Mouse (Mus musculus) Patski (cell line): ENCODE measurements at regions not wholly inside any gene's neighbourhood (a gene's known extent, or its start where the extent isn't known, plus 50 kb on each side); places are given as distances from the start of the nearest gene placed in this dataset.

Source experiments
- ATAC-seq: fragments of 100-300 bp; one replicate; pipeline ENCODE4 v1.8.0; 2021
- CTCF ChIA-PET: fragments of 350-600 bp; sonication (Branson Sonifier 250); formaldehyde crosslinking; loops from one replicate; lab custom pipeline; 2022; ENCODE audit warnings: inconsistent platforms; lab: Charles Lee
- POLR2A ChIA-PET: fragments of 350-600 bp; sonication (Branson Sonifier 250); formaldehyde crosslinking; loops from one replicate; lab custom pipeline; 2022; ENCODE audit warnings: antibody characterized with exemption, inconsistent platforms; lab: Charles Lee
- DNase-seq: peaks from one replicate; pipeline ENCODE4 v3.0.0-alpha.2; 2011; ENCODE audit warnings: low read depth, low spot score
- H3K27me3 ChIP-seq: fragments of 371-371 bp; one replicate; pipeline ENCODE4 v1.5.1; 2021
- CTCF ChIP-seq: fragments of 100-300 bp; IDR thresholded peaks from one replicate; pipeline ENCODE4 v1.5.1; 2021
- in situ Hi-C: fragments of 300-500 bp; cut with MboI; formaldehyde crosslinking; loops from 3 replicates; pipeline ENCODE4 v1.11.1; 2018; ENCODE audit warnings: low pct_unique_long_range_greater_than_20kb, mixed read lengths

- no peak for DNase-seq
- ATAC-seq, result no peak
- ChIA-PET CTCF (no interaction called here), POLR2A (no interaction called here)
- H3K27me3 ChIP-seq, result no peaks in the 10 kb centered on the region
- in situ Hi-C loops, result no loop called here
- no peak for TF ChIP-seq CTCF
Observed at GRCm38 (mm10) chr2:137560366-137560765, 443.9 kb upstream of the Jag1 start.

- ChIA-PET CTCF (no interaction called here), POLR2A (no interaction called here)
- DNase-seq (no peak), ATAC-seq (no peak)
- in situ Hi-C loops, result no loop called here
- H3K27me3 ChIP-seq, result no peaks in the 10 kb centered on the region
- no peak for TF ChIP-seq CTCF
Observed at GRCm38 (mm10) chr2:137553871-137554270, 437.4 kb upstream of the Jag1 start.

GRCm38 (mm10) chr2:137536581-137536980 lies 420.1 kb upstream of the Jag1 start:
- H3K27me3 ChIP-seq, result no peaks in the 10 kb centered on the region
- DNase-seq (no peak), ATAC-seq (no peak)
- CTCF ChIA-PET, result no interaction called here
- in situ Hi-C loops, result no loop called here
- POLR2A ChIA-PET, result no interaction called here
- no peak for TF ChIP-seq CTCF

- CTCF ChIA-PET, result interaction anchor here (1.1 kb wide), 1 partner anchor 22 kb away, joined by 3 read pairs; no protein-coding TSS in a partner anchor
- TF ChIP-seq CTCF, result no peak
- H3K27me3 ChIP-seq, result no peaks in the 10 kb centered on the region
- in situ Hi-C loops, result no loop called here
- POLR2A ChIA-PET, result no interaction called here
- DNase-seq (no peak), ATAC-seq (no peak)
Observed at GRCm38 (mm10) chr2:137516271-137516670, 399.8 kb upstream of the Jag1 start.

- DNase-seq (no peak), ATAC-seq (no peak)
- H3K27me3 ChIP-seq, result no peaks in the 10 kb centered on the region
- POLR2A ChIA-PET, result interaction anchor here (1.7 kb wide), 1 partner anchor 20 kb away, joined by 4 read pairs; no protein-coding TSS in a partner anchor
- CTCF ChIA-PET, result interaction anchor here (1.1 to 1.4 kb wide), 2 partner anchors 11 to 23 kb away, joined by 3 to 4 read pairs; no protein-coding TSS in a partner anchor
- in situ Hi-C loops, result no loop called here
- TF ChIP-seq CTCF, result no peak
Observed at GRCm38 (mm10) chr2:137515043-137515442, 398.6 kb upstream of the Jag1 start.

- DNase-seq, result no peak
- in situ Hi-C loops, result no loop called here
- ATAC-seq, result no peak
- TF ChIP-seq CTCF, result no peak
- CTCF ChIA-PET, result interaction anchor here (0.8 to 1.4 kb wide), 3 partner anchors 10 to 24 kb away, joined by 3 to 4 read pairs (median 3); no protein-coding TSS in a partner anchor
- POLR2A ChIA-PET, result interaction anchor here (1.1 kb wide), 1 partner anchor 17 kb away, joined by 3 read pairs; no protein-coding TSS in a partner anchor
- no peaks in the 10 kb centered on the region for H3K27me3 ChIP-seq
Observed at GRCm38 (mm10) chr2:137513895-137514506, 397.6 kb upstream of the Jag1 start.

- ChIA-PET POLR2A (no interaction called here), CTCF (no interaction called here)
- in situ Hi-C loops, result no loop called here
- no peaks in the 10 kb centered on the region for H3K27me3 ChIP-seq
- ATAC-seq, result peak; percentile 62
- no peak for TF ChIP-seq CTCF
- peak; percentile 59 for DNase-seq
Observed at GRCm38 (mm10) chr2:137510671-137511235, 394.3 kb upstream of the Jag1 start.

- no peak for DNase-seq
- no peaks in the 10 kb centered on the region for H3K27me3 ChIP-seq
- CTCF ChIA-PET, result interaction anchor here (1.2 kb wide), 1 partner anchor 64 kb away, joined by 3 read pairs; no protein-coding TSS in a partner anchor
- ATAC-seq, result no peak
- in situ Hi-C loops, result no loop called here
- POLR2A ChIA-PET, result no interaction called here
- TF ChIP-seq CTCF, result no peak
Observed at GRCm38 (mm10) chr2:137501236-137501635, 384.8 kb upstream of the Jag1 start.

GRCm38 (mm10) chr2:137497616-137498015 lies 381.2 kb upstream of the Jag1 start:
- in situ Hi-C loops, result loop anchor here (5.0 to 10.0 kb wide), 3 partner anchors 155 to 583 kb away; no protein-coding TSS in a partner anchor
- DNase-seq (no peak), ATAC-seq (no peak)
- ChIA-PET CTCF (no interaction called here), POLR2A (interaction anchor here (1.1 kb wide), 1 partner anchor 16 kb away, joined by 3 read pairs; no protein-coding TSS in a partner anchor)
- TF ChIP-seq CTCF, result no peak
- no peaks in the 10 kb centered on the region for H3K27me3 ChIP-seq

- ChIA-PET POLR2A (no interaction called here), CTCF (interaction anchor here (1.0 kb wide), 1 partner anchor 54 kb away, joined by 3 read pairs; no protein-coding TSS in a partner anchor)
- peak; percentile 76 for ATAC-seq
- in situ Hi-C loops, result loop anchor here (10.0 kb wide), 1 partner anchor 579 kb away; no protein-coding TSS in a partner anchor
- no peak for TF ChIP-seq CTCF
- no peaks in the 10 kb centered on the region for H3K27me3 ChIP-seq
- peak; percentile 84 for DNase-seq
Observed at GRCm38 (mm10) chr2:137493600-137493999, 377.2 kb upstream of the Jag1 start.

- no peak for ATAC-seq
- ChIA-PET POLR2A (no interaction called here), CTCF (no interaction called here)
Observed at GRCm38 (mm10) chr2:137489181-137489682, 372.8 kb upstream of the Jag1 start.

More at GRCm38 (mm10) chr2:137489181-137489682, 372.8 kb upstream of the Jag1 start:
- no peak for DNase-seq
- TF ChIP-seq CTCF, result no peak
- in situ Hi-C loops, result no loop called here
- H3K27me3 ChIP-seq, result no peaks in the 10 kb centered on the region
